Mouse (Mus musculus): ENCODE measurements around the gene Rp9.

Gene Rp9

GRCm38 (mm10) chr9:22469643-22470042 is at the start of gene Rp9:
TSS of gene Rp9 (minus strand) at chr9:22469743.
- DNase-seq = no peak

- peak; percentile 27 to 45 for DNase-seq
These were observed 49.0 kb upstream of the Rp9 start for GRCm38 (mm10) chr9:22518394-22519041.

- no peak for DNase-seq
These were observed 45.5 kb upstream of the Rp9 start for GRCm38 (mm10) chr9:22515076-22515475.

GRCm38 (mm10) chr9:22505574-22505973 is 36.0 kb upstream of the Rp9 start:
- no peak for DNase-seq

- DNase-seq = no peak
These were observed 34.0 kb upstream of the Rp9 start for GRCm38 (mm10) chr9:22503581-22503980.

GRCm38 (mm10) chr9:22502972-22503371 is 33.4 kb upstream of the Rp9 start:
- no peak for DNase-seq

- no peak for DNase-seq
These were observed 27.7 kb upstream of the Rp9 start for GRCm38 (mm10) chr9:22497021-22497767.

- no peak for DNase-seq
These were observed 25.6 kb upstream of the Rp9 start for GRCm38 (mm10) chr9:22495133-22495532.

GRCm38 (mm10) chr9:22494203-22494807 is 24.8 kb upstream of the Rp9 start:
- DNase-seq = no peak

- no peak for DNase-seq
These were observed 19.4 kb upstream of the Rp9 start for GRCm38 (mm10) chr9:22488963-22489362.

GRCm38 (mm10) chr9:22486211-22486610 is 16.7 kb upstream of the Rp9 start:
- DNase-seq = no peak

GRCm38 (mm10) chr9:22484562-22485308 is 15.2 kb upstream of the Rp9 start:
- peak; percentile 21 to 27 for DNase-seq

- DNase-seq = no peak
These were observed 14.5 kb upstream of the Rp9 start for GRCm38 (mm10) chr9:22483866-22484561.

GRCm38 (mm10) chr9:22478946-22479345 is 9.4 kb upstream of the Rp9 start:
- DNase-seq = no peak

GRCm38 (mm10) chr9:22476265-22476664 is 6.7 kb upstream of the Rp9 start:
- DNase-seq = no peak

GRCm38 (mm10) chr9:22475424-22475868 is 5.9 kb upstream of the Rp9 start, which contains the start of gene Bbs9:
TSS of gene Bbs9 (plus strand) at chr9:22475715.
- peak; percentile 94 to 95 for DNase-seq

GRCm38 (mm10) chr9:22468899-22469259 is 664 bp downstream of the Rp9 start:
- DNase-seq = no peak

- DNase-seq = peak; percentile 76 to 81
These were observed 1.2 kb downstream of the Rp9 start for GRCm38 (mm10) chr9:22468170-22468898.

- peak; percentile 61 to 65 for DNase-seq
These were observed 2.0 kb downstream of the Rp9 start for GRCm38 (mm10) chr9:22467371-22468169.

GRCm38 (mm10) chr9:22466212-22466611 is 3.3 kb downstream of the Rp9 start:
- no peak for DNase-seq

GRCm38 (mm10) chr9:22461946-22462345 is 7.6 kb downstream of the Rp9 start:
- no peak for DNase-seq
